Mouse (Mus musculus): ENCODE results near the gene Fam229b.

The Fam229b gene

GRCm38 (mm10) chr10:39137766-39138165 lies 4.1 kb upstream of the Fam229b start:
- DNase-seq (ENCODE audit: low read depth in 1 of 2, low spot score in 2 of 2) = no peak

DNA sequence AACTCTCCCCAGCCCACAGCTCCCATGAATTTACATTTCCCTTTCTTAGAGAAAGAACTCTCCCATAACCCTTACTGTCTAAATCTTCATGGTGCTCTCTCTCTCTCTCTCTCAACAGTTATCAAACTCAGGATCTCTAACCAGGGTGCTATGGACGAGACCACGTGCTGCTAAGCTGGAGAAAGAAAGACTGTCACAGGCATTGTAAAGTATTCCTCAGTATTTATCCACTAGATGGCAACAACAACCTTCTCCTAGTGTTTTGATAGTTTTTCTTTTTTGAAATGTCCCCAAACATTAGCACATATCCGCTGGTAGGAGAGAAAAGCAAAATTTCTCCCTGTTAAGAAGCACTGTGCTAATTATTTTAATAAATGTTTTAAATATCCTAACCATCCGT lies 12.3 kb downstream of the Fam229b start:
- no peak for DNase-seq (ENCODE audit: low read depth in 1 of 2, low spot score in 2 of 2)

DNA sequence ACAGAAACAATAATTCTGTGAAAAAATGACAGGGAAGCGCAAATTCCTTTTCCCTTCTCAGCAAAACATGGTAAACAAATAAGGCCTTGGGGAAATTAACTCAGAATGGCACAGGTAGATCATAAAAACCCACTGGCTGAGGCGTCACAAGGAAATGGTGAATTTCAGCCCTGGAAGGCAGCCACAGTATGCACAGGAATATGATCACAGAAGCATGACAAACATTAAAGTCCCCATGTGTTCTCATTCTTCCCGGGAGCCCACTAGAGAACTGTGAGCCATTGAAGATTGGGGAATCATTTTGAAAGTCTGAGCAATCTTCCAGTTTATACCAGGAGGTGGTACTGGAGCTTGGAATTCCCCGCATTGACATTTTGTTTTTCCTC lies 24.2 kb downstream of the Fam229b start:
- DNase-seq (ENCODE audit: low read depth in 1 of 2, low spot score in 2 of 2) = no peak

GRCm38 (mm10) chr10:39108837-39109488 lies 24.8 kb downstream of the Fam229b start:
- no peak for DNase-seq (ENCODE audit: low read depth in 1 of 2, low spot score in 2 of 2)

- DNase-seq (ENCODE audit: low read depth in 1 of 2, low spot score in 2 of 2) = no peak
Measured at GRCm38 (mm10) chr10:39106935-39107334, 26.8 kb downstream of the Fam229b start.

- DNase-seq (ENCODE audit: low read depth in 1 of 2, low spot score in 2 of 2) = no peak
Measured at GRCm38 (mm10) chr10:39106413-39106812, 27.3 kb downstream of the Fam229b start.

- DNase-seq (ENCODE audit: low read depth in 1 of 2, low spot score in 2 of 2) = no peak
Measured at GRCm38 (mm10) chr10:39104803-39105449, 28.8 kb downstream of the Fam229b start.

- DNase-seq (ENCODE audit: low read depth in 1 of 2, low spot score in 2 of 2) = no peak
Measured at GRCm38 (mm10) chr10:39098746-39099145, 35.0 kb downstream of the Fam229b start.

DNA sequence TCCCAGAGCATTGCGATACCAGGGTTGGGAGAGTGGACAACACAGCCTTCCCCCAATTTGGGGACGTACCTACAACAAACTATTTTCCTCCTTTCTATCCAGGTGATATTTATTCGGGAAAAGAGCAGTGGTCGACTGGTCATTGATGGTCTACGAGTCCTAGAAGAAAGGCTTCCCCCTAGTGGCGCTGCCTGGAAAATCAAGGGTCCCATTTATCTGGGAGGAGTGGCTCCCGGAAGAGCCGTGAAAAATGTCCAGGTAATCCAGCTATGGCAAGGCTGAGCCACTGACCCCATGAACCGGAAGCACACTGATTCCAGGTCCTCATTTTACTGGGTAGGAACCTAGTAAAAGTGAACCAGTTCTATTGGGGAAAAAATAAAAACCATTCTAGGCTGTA lies 36.7 kb downstream of the Fam229b start:
- DNase-seq (ENCODE audit: low read depth in 1 of 2, low spot score in 2 of 2) = no peak

- no peak for DNase-seq (ENCODE audit: low read depth in 1 of 2, low spot score in 2 of 2)
Measured at GRCm38 (mm10) chr10:39072048-39072447, 61.7 kb downstream of the Fam229b start.

All from monocyte, adult 2 months (primary cell).